Mouse (Mus musculus): ENCODE measurements around the gene 2310034C09Rik. TPM values are rescaled to one million over a fixed set of nuclear protein-coding genes. Genes with fewer than 3 reads are reported as not detected.
"Not testable (repeated sequence)": the region's sequence is repeated elsewhere in the genome, so short reads cannot be mapped to it uniquely, and the experiment has no call there.

2310034C09Rik gene
- polyA plus RNA-seq, 1 experiment from 2014 or later, result 0.23 TPM

GRCm38 (mm10) chr16:88735391-88735790 lies 23.3 kb upstream of the 2310034C09Rik start:
- no peak overlapping the region for H3K4me2 ChIP-seq (replicated peaks; ENCODE audit: low read depth)
- no peak overlapping the region for H3K9ac ChIP-seq (ENCODE audit: low read length)
- H3K4me1 ChIP-seq (replicated peaks; ENCODE audit: control insufficient read depth, insufficient read depth), result no peaks in the 10 kb centered on the region
- TF ChIP-seq CTCF (IDR thresholded peaks at IDR 0.05; ENCODE audit: low read depth) (no peak), EP300 (optimal IDR thresholded peaks at IDR 0.05) (no peak)
- DNase-seq (ENCODE audit: low spot score), result no peak
- H3K27me3 ChIP-seq (ENCODE audit: control insufficient read depth, insufficient read depth, low read length), result no peaks in the 10 kb centered on the region
- no peak for ATAC-seq (ENCODE audit: low FRiP score, low TSS enrichment)
- H3K27ac ChIP-seq (replicated peaks), result no peak overlapping the region
- H3K4me3 ChIP-seq (ENCODE audit: low read depth, low read length), result no peak overlapping the region
- H3K9me3 ChIP-seq (ENCODE audit: control insufficient read depth, low read length), result no peaks in the 10 kb centered on the region
- no peaks in the 10 kb centered on the region for H3K36me3 ChIP-seq (ENCODE audit: control insufficient read depth, insufficient read depth, low read length)
- WGBS, result 24% methylated on average over 2 of the region's 2 CpGs

GRCm38 (mm10) chr16:88744750-88745340 lies 13.8 kb upstream of the 2310034C09Rik start:
- Histone ChIP-seq H3K27me3 (ENCODE audit: control insufficient read depth, insufficient read depth, low read length) (no peaks in the 10 kb centered on the region), H3K36me3 (ENCODE audit: control insufficient read depth, insufficient read depth, low read length) (no peaks in the 10 kb centered on the region), H3K27ac (replicated peaks) (no peak overlapping the region), H3K4me2 (replicated peaks; ENCODE audit: low read depth) (no peak overlapping the region), H3K4me3 (ENCODE audit: low read depth, low read length) (no peak overlapping the region), H3K4me1 (replicated peaks; ENCODE audit: control insufficient read depth, insufficient read depth) (no peaks in the 10 kb centered on the region), H3K9me3 (ENCODE audit: control insufficient read depth, low read length) (no peaks in the 10 kb centered on the region), H3K9ac (ENCODE audit: low read length) (no peak overlapping the region)
- WGBS, result 40% methylated on average over 4 of the region's 4 CpGs
- DNase-seq (ENCODE audit: low spot score), result no peak
- TF ChIP-seq EP300 (optimal IDR thresholded peaks at IDR 0.05), result no peak
- TF ChIP-seq CTCF (IDR thresholded peaks at IDR 0.05; ENCODE audit: low read depth), result no peak
- ATAC-seq (ENCODE audit: low FRiP score, low TSS enrichment), result peak; percentile 47; the same call in 1 of the 2 replicates

- TF ChIP-seq EP300 (optimal IDR thresholded peaks at IDR 0.05), result no peak
- TF ChIP-seq CTCF (IDR thresholded peaks at IDR 0.05; ENCODE audit: low read depth), result no peak
- 70% methylated on average over 4 of the region's 4 CpGs for WGBS
- Histone ChIP-seq H3K4me2 (replicated peaks; ENCODE audit: low read depth) (no peak overlapping the region), H3K4me1 (replicated peaks; ENCODE audit: control insufficient read depth, insufficient read depth) (no peaks in the 10 kb centered on the region), H3K27ac (replicated peaks) (no peak overlapping the region), H3K9me3 (ENCODE audit: control insufficient read depth, low read length) (no peaks in the 10 kb centered on the region), H3K4me3 (ENCODE audit: low read depth, low read length) (no peak overlapping the region), H3K27me3 (ENCODE audit: control insufficient read depth, insufficient read depth, low read length) (no peaks in the 10 kb centered on the region), H3K9ac (ENCODE audit: low read length) (no peak overlapping the region), H3K36me3 (ENCODE audit: control insufficient read depth, insufficient read depth, low read length) (no peaks in the 10 kb centered on the region)
- no peak for ATAC-seq (ENCODE audit: low FRiP score, low TSS enrichment)
- DNase-seq (ENCODE audit: low spot score), result no peak
Measured at GRCm38 (mm10) chr16:88747943-88748342, 10.7 kb upstream of the 2310034C09Rik start.

- not testable (repeated sequence) for H3K36me3 ChIP-seq (ENCODE audit: control insufficient read depth, insufficient read depth, low read length); H3K27me3 ChIP-seq (ENCODE audit: control insufficient read depth, insufficient read depth, low read length); DNase-seq (ENCODE audit: low spot score); H3K4me1 ChIP-seq (replicated peaks; ENCODE audit: control insufficient read depth, insufficient read depth); H3K4me3 ChIP-seq (ENCODE audit: low read depth, low read length); H3K9ac ChIP-seq (ENCODE audit: low read length); H3K9me3 ChIP-seq (ENCODE audit: control insufficient read depth, low read length); H3K4me2 ChIP-seq (replicated peaks; ENCODE audit: low read depth); ATAC-seq (ENCODE audit: low FRiP score, low TSS enrichment); H3K27ac ChIP-seq (replicated peaks)
- 84% methylated on average over 3 of the region's 3 CpGs for WGBS
Measured at GRCm38 (mm10) chr16:88751535-88751934, 7.1 kb upstream of the 2310034C09Rik start, which contains the start of gene Krtap13. Gene Krtap13, minus strand, starts transcription at chr16:88751635.

- H3K4me1 ChIP-seq (replicated peaks; ENCODE audit: control insufficient read depth, insufficient read depth), result no peaks in the 10 kb centered on the region
- DNase-seq (ENCODE audit: low spot score) (no peak), ATAC-seq (ENCODE audit: low FRiP score, low TSS enrichment) (no peak)
- no peaks in the 10 kb centered on the region for H3K27me3 ChIP-seq (ENCODE audit: control insufficient read depth, insufficient read depth, low read length)
- WGBS, result 86% methylated on average over 2 of the region's 2 CpGs
- H3K4me2 ChIP-seq (replicated peaks; ENCODE audit: low read depth), result no peak within 1 kb of the TSS
- TF ChIP-seq CTCF (IDR thresholded peaks at IDR 0.05; ENCODE audit: low read depth) (no peak), EP300 (optimal IDR thresholded peaks at IDR 0.05) (no peak)
- no peak within 1 kb of the TSS for H3K27ac ChIP-seq (replicated peaks)
- no peak within 1 kb of the TSS for H3K4me3 ChIP-seq (ENCODE audit: low read depth, low read length)
- H3K9ac ChIP-seq (ENCODE audit: low read length), result no peak within 1 kb of the TSS
- no peaks in the 10 kb centered on the region for H3K9me3 ChIP-seq (ENCODE audit: control insufficient read depth, low read length)
- no peaks in the 10 kb centered on the region for H3K36me3 ChIP-seq (ENCODE audit: control insufficient read depth, insufficient read depth, low read length)
Measured at GRCm38 (mm10) chr16:88774106-88774505, 15.5 kb downstream of the 2310034C09Rik start, which contains the start of gene 2310057N15Rik. Gene 2310057N15Rik, minus strand, starts transcription at chr16:88774206.

GRCm38 (mm10) chr16:88777596-88777995 lies 18.9 kb downstream of the 2310034C09Rik start, which contains the start of gene Gm5965:
Gene Gm5965, plus strand, starts transcription at chr16:88777896.
- Histone ChIP-seq H3K4me2 (replicated peaks; ENCODE audit: low read depth) (no peak within 1 kb of the TSS), H3K36me3 (ENCODE audit: control insufficient read depth, insufficient read depth, low read length) (no peaks in the 10 kb centered on the region), H3K27ac (replicated peaks) (no peak within 1 kb of the TSS), H3K4me1 (replicated peaks; ENCODE audit: control insufficient read depth, insufficient read depth) (no peaks in the 10 kb centered on the region), H3K9me3 (ENCODE audit: control insufficient read depth, low read length) (no peaks in the 10 kb centered on the region), H3K4me3 (ENCODE audit: low read depth, low read length) (no peak within 1 kb of the TSS), H3K9ac (ENCODE audit: low read length) (no peak within 1 kb of the TSS), H3K27me3 (ENCODE audit: control insufficient read depth, insufficient read depth, low read length) (no peaks in the 10 kb centered on the region)
- 88% methylated on average over 5 of the region's 6 CpGs for WGBS
- DNase-seq (ENCODE audit: low spot score) (no peak), ATAC-seq (ENCODE audit: low FRiP score, low TSS enrichment) (no peak)
- TF ChIP-seq CTCF (IDR thresholded peaks at IDR 0.05; ENCODE audit: low read depth) (no peak), EP300 (optimal IDR thresholded peaks at IDR 0.05) (no peak)

Measured in stomach, postnatal 0 days (tissue).